Mouse (Mus musculus) adrenal gland, adult 10 weeks (tissue): ENCODE measurements around the gene AF067063. TPM values are rescaled to one million over a fixed set of nuclear protein-coding genes. Genes with fewer than 3 reads are reported as not detected.

Experiments used
- polyA plus RNA-seq: library from polyadenylated mRNA; stranded (reverse); fragments of 350-450 nt; fragmentation: Illumina TruSeq; extraction: RNeasy Lipid Tissue Mini Kit (QIAGEN cat#74804); gene quantifications from one replicate; pipeline ENCODE4 v1.2.3, GENCODE M21; 2014; ENCODE audit warnings: low read depth, low replicate concordance

AF067063 gene
- not detected for polyA plus RNA-seq

GRCm38 (mm10) chr13:119830116-119830515 lies at the start of gene AF067063:
AF067063 (minus strand) TSS chr13:119830216.

DNA sequence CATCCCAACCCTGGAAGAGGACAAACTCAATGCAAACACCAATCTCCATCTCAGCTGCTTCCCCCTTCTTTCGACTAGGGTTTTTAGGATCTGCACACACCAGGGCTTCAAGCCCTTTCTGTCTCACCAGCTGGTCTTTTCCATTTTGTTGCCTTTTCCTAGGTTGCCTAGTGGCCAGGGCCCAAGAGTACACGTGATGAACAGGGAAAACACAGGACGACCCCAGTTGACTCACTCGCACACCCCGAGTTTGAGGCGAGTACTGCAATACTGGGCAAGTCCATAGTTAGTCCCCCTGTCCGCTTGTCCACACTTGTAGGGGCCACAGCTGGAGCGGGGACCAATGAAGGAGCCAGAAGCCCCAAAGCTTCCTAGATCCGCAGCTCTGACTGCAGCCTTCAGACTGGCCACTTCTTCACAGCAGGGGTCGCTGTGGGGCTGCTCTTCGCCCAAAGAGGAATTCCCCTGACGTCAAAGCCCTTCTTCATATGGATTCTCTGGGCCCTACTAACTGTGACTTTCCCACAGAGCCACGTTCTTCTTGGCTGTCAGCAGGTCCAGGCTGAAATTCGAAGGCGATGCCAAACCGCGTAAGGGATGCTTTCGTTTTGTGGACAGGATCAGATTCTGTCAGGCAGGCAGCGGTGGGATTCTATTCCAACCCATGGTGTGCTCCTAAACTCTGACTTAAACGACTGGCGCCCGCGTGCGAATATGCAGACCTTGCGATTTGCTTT lies 5.5 kb upstream of the AF067063 start, which contains the start of gene D13Ertd608e:
Gene D13Ertd608e, plus strand, starts transcription at position 687 of the 737 bp plus-strand sequence.

GRCm38 (mm10) chr13:119790761-119791579 lies 39.0 kb downstream of the AF067063 start, which contains the start of gene Zfp131:
Zfp131 (minus strand) TSS chr13:119790889.

Other genes starting within 250 kb of the AF067063 start
- 2.6 TPM for gene Ccl28, start 206.4 kb downstream of the AF067063 start, polyA plus RNA-seq
- 511 TPM for gene Hmgcs1, start 139.8 kb downstream of the AF067063 start, polyA plus RNA-seq
- gene Nim1k, start 74.3 kb downstream of the AF067063 start, polyA plus RNA-seq: 5.5 TPM
- gene Zfp131, start 39.3 kb downstream of the AF067063 start, polyA plus RNA-seq: 107 TPM
- not detected for gene D13Ertd608e, start 5.8 kb upstream of the AF067063 start, polyA plus RNA-seq
- not detected for gene Tcstv1, start 64.6 kb upstream of the AF067063 start, polyA plus RNA-seq
- gene Gm21761, start 99.1 kb upstream of the AF067063 start, polyA plus RNA-seq: not detected
- gene B020031M17Rik, start 120.6 kb upstream of the AF067063 start, polyA plus RNA-seq: not detected
- not detected for gene Gm36079, start 196.8 kb upstream of the AF067063 start, polyA plus RNA-seq
- 2.3 TPM for gene Gm21188, start 222.0 kb upstream of the AF067063 start, polyA plus RNA-seq